Mouse (Mus musculus) stomach, embryonic 14.5 days (tissue): ENCODE results near the gene Helz2. TPM values are rescaled to one million over a fixed set of nuclear protein-coding genes. Genes with fewer than 3 reads are reported as not detected.

Source experiments
- ATAC-seq: fragments of 200-750 bp; cut with Nextera tagmentation; 2 replicates; pipeline ENCODE4 v1.8.0; 2017; ENCODE audit warnings: low read depth, moderate TSS enrichment; ENCODE audit not compliant: insufficient number of reproducible peaks, insufficient read depth, low FRiP score
- H3K27ac ChIP-seq: fragments of 300-500 bp; sonication (generic); 2 replicates; pipeline ENCODE4 v1.5.1; 2014; ENCODE audit warnings: mild to moderate bottlenecking, low read length, moderate library complexity, mixed read lengths
- H3K27me3 ChIP-seq: fragments of 300-500 bp; sonication (generic); 2 replicates; pipeline ENCODE4 v1.6.1; 2014; ENCODE audit warnings: low read length, control low read depth, mixed read lengths; ENCODE audit not compliant: control insufficient read depth, insufficient read depth
- H3K36me3 ChIP-seq: fragments of 300-500 bp; sonication (generic); 2 replicates; pipeline ENCODE4 v1.6.1; 2014; ENCODE audit warnings: mild to moderate bottlenecking, control low read depth, low read length, moderate library complexity, mixed read lengths; ENCODE audit not compliant: control insufficient read depth, insufficient read depth
- H3K4me1 ChIP-seq: fragments of 300-500 bp; sonication (generic); 2 replicates; pipeline ENCODE4 v1.6.1; 2014; ENCODE audit warnings: low read length, control low read depth, mixed read lengths; ENCODE audit not compliant: control insufficient read depth, insufficient read depth
- H3K4me2 ChIP-seq: fragments of 300-500 bp; sonication (generic); replicated peaks from 2 replicates; pipeline ENCODE4 v1.6.1; 2014; ENCODE audit warnings: low read depth, low read length, control low read depth
- H3K4me3 ChIP-seq: fragments of 300-500 bp; sonication (generic); 2 replicates; pipeline ENCODE4 v1.5.1; 2014; ENCODE audit warnings: low read depth, low read length, control low read depth
- H3K9ac ChIP-seq: fragments of 300-500 bp; sonication (generic); replicated peaks from 2 replicates; pipeline ENCODE4 v1.6.1; 2014; ENCODE audit warnings: low read depth, mild to moderate bottlenecking, control low read depth, low read length, moderate library complexity, mixed read lengths
- H3K9me3 ChIP-seq: fragments of 300-500 bp; sonication (generic); 2 replicates; pipeline ENCODE4 v1.6.1; 2016; ENCODE audit warnings: low read depth, low read length, control low read depth; ENCODE audit not compliant: control insufficient read depth
- WGBS: fragments of 180-500 bp; shearing (Covaris S2); extraction: QIAGEN DNeasy Blood & Tissue Kit; methylation state at CpG from one replicate; pipeline ENCODE4 v1.1.7; 2014; 5-methylcytosine and 5-hydroxymethylcytosine counted together
- polyA plus RNA-seq: library from polyadenylated mRNA; unstranded; fragments of >200 nt; fragmentation: Nextera tagmentation; extraction: Ambion mirVana; gene quantifications from 2 replicates; pipeline ENCODE4 v1.2.1, GENCODE M21; 2014

The Helz2 gene
- polyA plus RNA-seq, 1 experiment from 2014 or later, result 1.5 TPM

- peak; percentile 97 for ATAC-seq
- H3K9ac ChIP-seq, result peak within 1 kb of the TSS; percentile 86
- no peaks in the 10 kb centered on the region; the same call in 1 of the 2 replicates for H3K36me3 ChIP-seq
- no peaks in the 10 kb centered on the region for H3K27me3 ChIP-seq
- H3K4me1 ChIP-seq, result no peaks in the 10 kb centered on the region
- H3K27ac ChIP-seq, result peak within 1 kb of the TSS; percentile 93
- peak within 1 kb of the TSS; percentile 63 for H3K4me2 ChIP-seq
- WGBS, result under 1% methylated on average over 64 of the region's 64 CpGs
- H3K4me3 ChIP-seq, result peak within 1 kb of the TSS; percentile 67
- no peaks in the 10 kb centered on the region for H3K9me3 ChIP-seq
Observed at GRCm38 (mm10) chr2:181187121-181188000, 54.5 kb downstream of the Helz2 start, which contains the start of gene Ppdpf. Gene Ppdpf, plus strand, starts transcription at chr2:181187247.

- ATAC-seq, result peak; percentile 69
- peak overlapping the region; percentile 63 for H3K4me2 ChIP-seq
- H3K4me1 ChIP-seq, result no peaks in the 10 kb centered on the region
- no peaks in the 10 kb centered on the region; the same call in 1 of the 2 replicates for H3K36me3 ChIP-seq
- peak overlapping the region; percentile 67 for H3K4me3 ChIP-seq
- peak overlapping the region; percentile 77; the same call in 1 of the 2 replicates for H3K27ac ChIP-seq
- H3K9me3 ChIP-seq, result no peaks in the 10 kb centered on the region
- under 1% methylated on average over 14 of the region's 14 CpGs for WGBS
- no peaks in the 10 kb centered on the region for H3K27me3 ChIP-seq
- H3K9ac ChIP-seq, result no peak overlapping the region
Observed at GRCm38 (mm10) chr2:181186635-181187034, 55.2 kb downstream of the Helz2 start.

GRCm38 (mm10) chr2:181180898-181181297 lies 60.9 kb downstream of the Helz2 start:
- WGBS, result 70% methylated on average over 6 of the region's 6 CpGs

GRCm38 (mm10) chr2:181178471-181178870 lies 63.4 kb downstream of the Helz2 start:
- Histone ChIP-seq H3K9me3 (no peaks in the 10 kb centered on the region), H3K36me3 (no peaks in the 10 kb centered on the region), H3K27me3 (no peaks in the 10 kb centered on the region), H3K9ac (no peak overlapping the region), H3K4me3 (no peak overlapping the region), H3K4me1 (no peaks in the 10 kb centered on the region), H3K27ac (no peak overlapping the region), H3K4me2 (no peak overlapping the region)
- 76% methylated on average over 5 of the region's 5 CpGs for WGBS
- ATAC-seq, result no peak

More at GRCm38 (mm10) chr2:181180898-181181297, 60.9 kb downstream of the Helz2 start:
- Histone ChIP-seq H3K4me1 (no peaks in the 10 kb centered on the region), H3K4me2 (no peak overlapping the region), H3K36me3 (no peaks in the 10 kb centered on the region), H3K27me3 (no peaks in the 10 kb centered on the region), H3K9me3 (no peaks in the 10 kb centered on the region), H3K9ac (no peak overlapping the region), H3K4me3 (no peak overlapping the region), H3K27ac (no peak overlapping the region)
- no peak for ATAC-seq

- H3K27ac ChIP-seq, result no peak overlapping the region
- H3K4me1 ChIP-seq, result no peaks in the 10 kb centered on the region
- 75% methylated on average over 3 of the region's 3 CpGs for WGBS
- no peaks in the 10 kb centered on the region for H3K36me3 ChIP-seq
- no peak overlapping the region for H3K9ac ChIP-seq
- no peak for ATAC-seq
- no peaks in the 10 kb centered on the region for H3K27me3 ChIP-seq
- H3K4me2 ChIP-seq, result no peak overlapping the region
- no peaks in the 10 kb centered on the region for H3K9me3 ChIP-seq
- no peak overlapping the region for H3K4me3 ChIP-seq
Observed at GRCm38 (mm10) chr2:181178015-181178414, 63.8 kb downstream of the Helz2 start.

Other genes starting within 250 kb of the Helz2 start
- gene Chrna4, start 198.5 kb downstream of the Helz2 start, polyA plus RNA-seq, result 1.5 and 2.2 TPM in 2 replicates
- gene Kcnq2, start 106.7 kb downstream of the Helz2 start, polyA plus RNA-seq, result 3.0 TPM in 2 replicates
- gene Eef1a2, start 85.0 kb downstream of the Helz2 start, polyA plus RNA-seq, result 0.23 and 0.28 TPM in 2 replicates
- gene Ppdpf, start 54.8 kb downstream of the Helz2 start, polyA plus RNA-seq, result 354 and 378 TPM in 2 replicates
- gene Ptk6, start 39.2 kb downstream of the Helz2 start, polyA plus RNA-seq, result not detected in 2 replicates
- 0.15 TPM in 1 of 2 replicates, not detected in the other for gene Srms, start 28.8 kb downstream of the Helz2 start, polyA plus RNA-seq
- gene Fndc11, start 22.0 kb downstream of the Helz2 start, polyA plus RNA-seq, result 0.29 and 0.36 TPM in 2 replicates
- 14.6 and 15.4 TPM in 2 replicates for gene Gmeb2, start 46.0 kb upstream of the Helz2 start, polyA plus RNA-seq
- 51.9 and 54.8 TPM in 2 replicates for gene Stmn3, start 72.5 kb upstream of the Helz2 start, polyA plus RNA-seq
- gene Rtel1, start 77.7 kb upstream of the Helz2 start, polyA plus RNA-seq, result 48.3 and 57.3 TPM in 2 replicates
- 32.1 and 37.3 TPM in 2 replicates for gene Zgpat, start 122.9 kb upstream of the Helz2 start, polyA plus RNA-seq
- 44.2 and 51.4 TPM in 2 replicates for gene Arfrp1, start 123.4 kb upstream of the Helz2 start, polyA plus RNA-seq
- 18.3 and 20.8 TPM in 2 replicates for gene Lime1, start 138.1 kb upstream of the Helz2 start, polyA plus RNA-seq
- 9.1 and 9.5 TPM in 2 replicates for gene Zbtb46, start 217.4 kb upstream of the Helz2 start, polyA plus RNA-seq